Mouse (Mus musculus): ENCODE results near the gene Asb13. TPM values are rescaled to one million over a fixed set of nuclear protein-coding genes. Genes with fewer than 3 reads are reported as not detected.

Gene Asb13
- total and polyA plus RNA-seq, 2 experiments from 2014 or later = 2.2 to 4.3 TPM

DNA sequence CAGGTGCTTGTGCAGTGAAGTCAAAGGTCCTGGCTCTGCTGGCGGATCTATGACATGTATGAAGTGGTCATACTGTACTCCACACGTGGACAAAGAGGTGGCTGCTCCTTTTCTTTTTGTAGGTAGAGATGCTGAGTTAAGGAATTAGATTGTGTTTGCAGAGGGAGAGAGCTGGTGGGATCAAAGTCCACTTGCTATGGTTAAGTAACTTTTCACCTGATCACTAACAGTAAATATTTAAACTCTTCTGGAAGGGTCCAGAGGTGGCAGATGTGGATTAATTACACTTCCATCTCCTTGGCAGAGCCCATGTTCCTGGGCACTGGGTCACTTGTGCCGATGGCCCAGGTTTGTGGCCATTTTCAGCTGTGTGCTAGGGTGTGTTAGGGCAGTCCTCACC, 12.1 kb downstream of the Asb13 start:
- DNase-seq (ENCODE audit: low spot score) (no peak), ATAC-seq (ENCODE audit: insufficient read depth, low read depth) (no peak)
- H3K9me3 ChIP-seq (replicated peaks; ENCODE audit: control insufficient read depth, low read length) = no peaks in the 10 kb centered on the region
- no peak overlapping the region for H3K4me3 ChIP-seq (ENCODE audit: low read depth, low read length)
- H3K9ac ChIP-seq (replicated peaks; ENCODE audit: low read depth, low read length) = no peak overlapping the region
- H3K27me3 ChIP-seq (ENCODE audit: control insufficient read depth, insufficient read depth, low read length) = no peaks in the 10 kb centered on the region
- WGBS = 73% methylated on average over 3 of the region's 3 CpGs
- no peaks in the 10 kb centered on the region for H3K4me1 ChIP-seq (ENCODE audit: control insufficient read depth, insufficient read depth)
- 0 out of 2 replicates have a peak, but pooled peaks cover 4% of the 10 kb centered on the region for H3K36me3 ChIP-seq (replicated peaks; ENCODE audit: control insufficient read depth, insufficient read depth, low read length)
- H3K4me2 ChIP-seq (ENCODE audit: low read depth, low read length) = no peak overlapping the region
- TF ChIP-seq EP300 (IDR thresholded peaks at IDR 0.05; ENCODE audit: low read depth) = no peak
- TF ChIP-seq CTCF (IDR thresholded peaks at IDR 0.05; ENCODE audit: low read depth) = no peak
- H3K27ac ChIP-seq (ENCODE audit: low read depth) = no peak overlapping the region

GRCm38 (mm10) chr13:3646566-3646965, 12.7 kb downstream of the Asb13 start:
- H3K36me3 ChIP-seq (replicated peaks; ENCODE audit: control insufficient read depth, insufficient read depth, low read length) = 0 out of 2 replicates have a peak, but pooled peaks cover 4% of the 10 kb centered on the region
- ATAC-seq (ENCODE audit: insufficient read depth, low read depth) = no peak
- no peak overlapping the region for H3K4me2 ChIP-seq (ENCODE audit: low read depth, low read length)
- H3K4me3 ChIP-seq (ENCODE audit: low read depth, low read length) = no peak overlapping the region
- no peaks in the 10 kb centered on the region for H3K27me3 ChIP-seq (ENCODE audit: control insufficient read depth, insufficient read depth, low read length)
- TF ChIP-seq EP300 (IDR thresholded peaks at IDR 0.05; ENCODE audit: low read depth) = no peak
- no peak for TF ChIP-seq CTCF (IDR thresholded peaks at IDR 0.05; ENCODE audit: low read depth)
- no peak overlapping the region for H3K9ac ChIP-seq (replicated peaks; ENCODE audit: low read depth, low read length)
- H3K27ac ChIP-seq (ENCODE audit: low read depth) = no peak overlapping the region
- no peaks in the 10 kb centered on the region for H3K4me1 ChIP-seq (ENCODE audit: control insufficient read depth, insufficient read depth)
- 83% methylated on average over 7 of the region's 7 CpGs for WGBS
- no peak for DNase-seq (ENCODE audit: low spot score)
- no peaks in the 10 kb centered on the region for H3K9me3 ChIP-seq (replicated peaks; ENCODE audit: control insufficient read depth, low read length)

DNA sequence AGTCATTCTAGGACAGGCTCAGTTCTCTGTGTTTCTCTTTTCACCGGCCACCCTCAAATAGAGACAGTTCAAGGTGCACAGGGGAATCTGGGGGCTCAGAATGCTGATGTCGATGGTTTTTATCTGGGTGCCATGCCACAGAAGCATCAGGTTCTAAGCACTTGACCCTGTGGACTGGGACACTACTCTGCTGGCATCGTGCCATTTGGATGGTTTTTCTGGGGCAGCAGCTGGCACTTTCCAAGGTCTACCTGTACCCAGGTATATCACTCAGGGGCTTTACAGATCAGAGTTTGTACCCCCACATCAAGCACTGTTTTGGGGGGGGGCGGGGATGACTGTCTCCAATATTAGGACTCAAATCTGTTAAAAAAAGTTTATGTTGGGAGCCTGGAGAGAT, 16.7 kb downstream of the Asb13 start:
- DNase-seq (ENCODE audit: low spot score) (no peak), ATAC-seq (ENCODE audit: insufficient read depth, low read depth) (no peak)
- TF ChIP-seq CTCF (IDR thresholded peaks at IDR 0.05; ENCODE audit: low read depth) (no peak), EP300 (IDR thresholded peaks at IDR 0.05; ENCODE audit: low read depth) (no peak)
- Histone ChIP-seq H3K4me1 (ENCODE audit: control insufficient read depth, insufficient read depth) (no peaks in the 10 kb centered on the region), H3K9ac (replicated peaks; ENCODE audit: low read depth, low read length) (no peak overlapping the region), H3K4me2 (ENCODE audit: low read depth, low read length) (no peak overlapping the region), H3K27me3 (ENCODE audit: control insufficient read depth, insufficient read depth, low read length) (no peaks in the 10 kb centered on the region), H3K9me3 (replicated peaks; ENCODE audit: control insufficient read depth, low read length) (no peaks in the 10 kb centered on the region), H3K27ac (ENCODE audit: low read depth) (no peak overlapping the region), H3K36me3 (replicated peaks; ENCODE audit: control insufficient read depth, insufficient read depth, low read length) (0 out of 2 replicates have a peak, but pooled peaks cover 4% of the 10 kb centered on the region), H3K4me3 (ENCODE audit: low read depth, low read length) (no peak overlapping the region)
- WGBS = 83% methylated on average over 4 of the region's 4 CpGs

GRCm38 (mm10) chr13:3654432-3654831, 20.6 kb downstream of the Asb13 start:
- no peak overlapping the region for H3K4me3 ChIP-seq (ENCODE audit: low read depth, low read length)
- H3K27me3 ChIP-seq (ENCODE audit: control insufficient read depth, insufficient read depth, low read length) = no peaks in the 10 kb centered on the region
- no peak overlapping the region for H3K4me2 ChIP-seq (ENCODE audit: low read depth, low read length)
- 0 out of 2 replicates have a peak, but pooled peaks cover 4% of the 10 kb centered on the region for H3K36me3 ChIP-seq (replicated peaks; ENCODE audit: control insufficient read depth, insufficient read depth, low read length)
- no peak overlapping the region for H3K9ac ChIP-seq (replicated peaks; ENCODE audit: low read depth, low read length)
- no peak for TF ChIP-seq CTCF (IDR thresholded peaks at IDR 0.05; ENCODE audit: low read depth)
- no peak for TF ChIP-seq EP300 (IDR thresholded peaks at IDR 0.05; ENCODE audit: low read depth)
- 85% methylated on average over 2 of the region's 2 CpGs for WGBS
- DNase-seq (ENCODE audit: low spot score) = no peak
- H3K27ac ChIP-seq (ENCODE audit: low read depth) = no peak overlapping the region
- H3K9me3 ChIP-seq (replicated peaks; ENCODE audit: control insufficient read depth, low read length) = no peaks in the 10 kb centered on the region
- no peak for ATAC-seq (ENCODE audit: insufficient read depth, low read depth)
- H3K4me1 ChIP-seq (ENCODE audit: control insufficient read depth, insufficient read depth) = no peaks in the 10 kb centered on the region

GRCm38 (mm10) chr13:3659163-3660160, 25.6 kb downstream of the Asb13 start:
- no peak for TF ChIP-seq CTCF (IDR thresholded peaks at IDR 0.05; ENCODE audit: low read depth)
- TF ChIP-seq EP300 (IDR thresholded peaks at IDR 0.05; ENCODE audit: low read depth) = no peak
- no peaks in the 10 kb centered on the region for H3K36me3 ChIP-seq (replicated peaks; ENCODE audit: control insufficient read depth, insufficient read depth, low read length)
- no peak overlapping the region for H3K9ac ChIP-seq (replicated peaks; ENCODE audit: low read depth, low read length)
- H3K9me3 ChIP-seq (replicated peaks; ENCODE audit: control insufficient read depth, low read length) = no peaks in the 10 kb centered on the region
- 65% methylated on average over 16 of the region's 16 CpGs for WGBS
- H3K4me2 ChIP-seq (ENCODE audit: low read depth, low read length) = no peak overlapping the region
- DNase-seq (ENCODE audit: low spot score) = no peak
- H3K4me3 ChIP-seq (ENCODE audit: low read depth, low read length) = no peak overlapping the region
- no peak for ATAC-seq (ENCODE audit: insufficient read depth, low read depth)
- H3K27me3 ChIP-seq (ENCODE audit: control insufficient read depth, insufficient read depth, low read length) = no peaks in the 10 kb centered on the region
- H3K4me1 ChIP-seq (ENCODE audit: control insufficient read depth, insufficient read depth) = no peaks in the 10 kb centered on the region
- no peak overlapping the region for H3K27ac ChIP-seq (ENCODE audit: low read depth)
